Mouse (Mus musculus) heart, embryonic 16.5 days (tissue): ENCODE measurements at regions not wholly inside any gene's neighbourhood (a gene's known extent, or its start where the extent isn't known, plus 50 kb on each side); places are given as distances from the start of the nearest gene placed in this dataset.

Experiments
- ATAC-seq: fragments of 200-750 bp; cut with Nextera tagmentation; replicated peaks from 2 replicates; pipeline ENCODE4 v1.8.0; 2017; ENCODE audit warnings: moderate number of reproducible peaks; ENCODE audit not compliant: insufficient read depth, low FRiP score; ENCODE audit errors: extremely low read depth
- H3K27ac ChIP-seq: fragments of 300-500 bp; sonication (generic); 2 replicates; pipeline ENCODE4 v1.5.1; 2014; ENCODE audit warnings: mild to moderate bottlenecking, low read length, control low read depth, moderate library complexity
- H3K27me3 ChIP-seq: fragments of 300-500 bp; sonication (generic); 2 replicates; pipeline ENCODE4 v1.6.1; 2014; ENCODE audit warnings: low read length, mixed read lengths; ENCODE audit not compliant: control insufficient read depth, insufficient read depth
- H3K36me3 ChIP-seq: fragments of 300-500 bp; sonication (generic); 2 replicates; pipeline ENCODE4 v1.6.1; 2014; ENCODE audit not compliant: control insufficient read depth, insufficient read depth
- H3K4me1 ChIP-seq: fragments of 300-500 bp; sonication (generic); 2 replicates; pipeline ENCODE4 v1.6.1; 2014; ENCODE audit warnings: low read length, mixed read lengths; ENCODE audit not compliant: control insufficient read depth, insufficient read depth
- H3K4me2 ChIP-seq: fragments of 300-500 bp; sonication (generic); 2 replicates; pipeline ENCODE4 v1.6.1; 2014; ENCODE audit warnings: low read depth, mild to moderate bottlenecking, control low read depth, low read length
- H3K4me3 ChIP-seq: fragments of 300-500 bp; sonication (generic); 2 replicates; pipeline ENCODE4 v1.5.1; 2014; ENCODE audit warnings: mild to moderate bottlenecking, control low read depth, low read length
- H3K9ac ChIP-seq: fragments of 300-500 bp; sonication (generic); 2 replicates; pipeline ENCODE4 v1.6.1; 2014; ENCODE audit warnings: low read length, control low read depth
- H3K9me3 ChIP-seq: fragments of 300-500 bp; sonication (generic); replicated peaks from 2 replicates; pipeline ENCODE4 v1.6.1; 2016; ENCODE audit warnings: low read length; ENCODE audit not compliant: control insufficient read depth
- WGBS: fragments of 180-500 bp; shearing (Covaris S2); extraction: QIAGEN DNeasy Blood & Tissue Kit; methylation state at CpG from one replicate; pipeline ENCODE4 v1.1.7; 2014; 5-methylcytosine and 5-hydroxymethylcytosine counted together

- no peak for ATAC-seq
- no peak overlapping the region for H3K9ac ChIP-seq
- 59% methylated on average over 14 of the region's 14 CpGs for WGBS
Measured at GRCm38 (mm10) chr12:107723860-107724320, 235.5 kb downstream of the 3110018I06Rik start.

GRCm38 (mm10) chr12:107724467-107724866, 236.0 kb downstream of the 3110018I06Rik start:
- Histone ChIP-seq H3K4me2 (no peak overlapping the region), H3K4me3 (no peak overlapping the region), H3K9me3 (peaks cover 5% of the 10 kb centered on the region; the same call in 1 of the 2 replicates), H3K27ac (no peak overlapping the region), H3K9ac (no peak overlapping the region), H3K4me1 (no peaks in the 10 kb centered on the region), H3K27me3 (no peaks in the 10 kb centered on the region), H3K36me3 (no peaks in the 10 kb centered on the region)
- 68% methylated on average over 8 of the region's 8 CpGs for WGBS
- no peak for ATAC-seq

More at GRCm38 (mm10) chr12:107723860-107724320, 235.5 kb downstream of the 3110018I06Rik start:
- Histone ChIP-seq H3K4me1 (no peaks in the 10 kb centered on the region), H3K4me3 (no peak overlapping the region), H3K4me2 (no peak overlapping the region), H3K9me3 (peaks cover 5% of the 10 kb centered on the region; the same call in 1 of the 2 replicates), H3K36me3 (no peaks in the 10 kb centered on the region), H3K27ac (no peak overlapping the region), H3K27me3 (no peaks in the 10 kb centered on the region)

- no peak overlapping the region for H3K4me3 ChIP-seq
- no peaks in the 10 kb centered on the region for H3K27me3 ChIP-seq
- H3K27ac ChIP-seq, result no peak overlapping the region
- no peak overlapping the region for H3K4me2 ChIP-seq
- peak; percentile 23; the same call in 1 of the 2 replicates for ATAC-seq
- no peaks in the 10 kb centered on the region for H3K36me3 ChIP-seq
- H3K4me1 ChIP-seq, result no peaks in the 10 kb centered on the region
- WGBS, result 73% methylated on average over 6 of the region's 6 CpGs
- no peak overlapping the region for H3K9ac ChIP-seq
- peaks cover 8% of the 10 kb centered on the region for H3K9me3 ChIP-seq
Measured at GRCm38 (mm10) chr12:107728865-107729264, 240.4 kb downstream of the 3110018I06Rik start.

- 76% methylated on average over 11 of the region's 11 CpGs for WGBS
- no peaks in the 10 kb centered on the region for H3K4me1 ChIP-seq
- no peak overlapping the region for H3K4me2 ChIP-seq
- peaks cover 8% of the 10 kb centered on the region for H3K9me3 ChIP-seq
- H3K4me3 ChIP-seq, result no peak overlapping the region
- no peak overlapping the region for H3K27ac ChIP-seq
- no peak overlapping the region for H3K9ac ChIP-seq
- ATAC-seq, result no peak
- no peaks in the 10 kb centered on the region for H3K27me3 ChIP-seq
- no peaks in the 10 kb centered on the region for H3K36me3 ChIP-seq
Measured at GRCm38 (mm10) chr12:107729301-107729700, 240.9 kb downstream of the 3110018I06Rik start.

- H3K9ac ChIP-seq, result no peak overlapping the region
- H3K4me1 ChIP-seq, result no peaks in the 10 kb centered on the region
- H3K4me3 ChIP-seq, result no peak overlapping the region
- ATAC-seq, result no peak
- WGBS, result 68% methylated on average over 4 of the region's 4 CpGs
- no peak overlapping the region for H3K4me2 ChIP-seq
- H3K36me3 ChIP-seq, result no peaks in the 10 kb centered on the region
- no peaks in the 10 kb centered on the region for H3K27me3 ChIP-seq
- no peak overlapping the region for H3K27ac ChIP-seq
- peaks cover 8% of the 10 kb centered on the region for H3K9me3 ChIP-seq
Measured at GRCm38 (mm10) chr12:107730940-107731339, 242.5 kb downstream of the 3110018I06Rik start.

- Histone ChIP-seq H3K4me2 (no peak overlapping the region), H3K27ac (no peak overlapping the region), H3K4me1 (no peaks in the 10 kb centered on the region), H3K36me3 (no peaks in the 10 kb centered on the region), H3K9ac (no peak overlapping the region), H3K4me3 (no peak overlapping the region), H3K27me3 (no peaks in the 10 kb centered on the region), H3K9me3 (peaks cover 3% of the 10 kb centered on the region)
- 81% methylated on average over 6 of the region's 6 CpGs for WGBS
- ATAC-seq, result no peak
Measured at GRCm38 (mm10) chr12:107734536-107734935, 246.1 kb downstream of the 3110018I06Rik start.

GRCm38 (mm10) chr12:107742641-107743040, 254.2 kb downstream of the 3110018I06Rik start:
- ATAC-seq, result no peak
- H3K36me3 ChIP-seq, result no peaks in the 10 kb centered on the region
- no peak overlapping the region for H3K4me3 ChIP-seq
- H3K27me3 ChIP-seq, result no peaks in the 10 kb centered on the region
- WGBS, result 79% methylated on average over 13 of the region's 13 CpGs
- H3K27ac ChIP-seq, result no peak overlapping the region
- no peaks in the 10 kb centered on the region for H3K9me3 ChIP-seq
- H3K4me1 ChIP-seq, result no peaks in the 10 kb centered on the region
- no peak overlapping the region for H3K9ac ChIP-seq
- H3K4me2 ChIP-seq, result no peak overlapping the region

GRCm38 (mm10) chr12:107744822-107745221, 256.4 kb downstream of the 3110018I06Rik start:
- H3K4me1 ChIP-seq, result peaks cover 7% of the 10 kb centered on the region
- H3K27me3 ChIP-seq, result no peaks in the 10 kb centered on the region
- H3K9me3 ChIP-seq, result no peaks in the 10 kb centered on the region
- no peak overlapping the region for H3K9ac ChIP-seq
- no peak overlapping the region for H3K4me3 ChIP-seq
- ATAC-seq, result no peak
- no peak overlapping the region for H3K27ac ChIP-seq
- H3K36me3 ChIP-seq, result no peaks in the 10 kb centered on the region
- no peak overlapping the region for H3K4me2 ChIP-seq
- 57% methylated on average over 8 of the region's 8 CpGs for WGBS

GRCm38 (mm10) chr12:107748481-107749380, 254.7 kb downstream of the Bcl11b start:
- 58% methylated on average over 18 of the region's 18 CpGs for WGBS
- H3K4me1 ChIP-seq, result peaks cover 13% of the 10 kb centered on the region
- ATAC-seq, result no peak

More at GRCm38 (mm10) chr12:107748481-107749380, 254.7 kb downstream of the Bcl11b start:
- Histone ChIP-seq H3K27ac (no peak overlapping the region), H3K4me3 (no peak overlapping the region), H3K9me3 (no peaks in the 10 kb centered on the region), H3K4me2 (no peak overlapping the region), H3K36me3 (no peaks in the 10 kb centered on the region), H3K9ac (no peak overlapping the region), H3K27me3 (no peaks in the 10 kb centered on the region)
